Mouse (Mus musculus) hindbrain, embryonic 14.5 days (tissue): ENCODE data around the gene Ccni. TPM values are rescaled to one million over a fixed set of nuclear protein-coding genes. Genes with fewer than 3 reads are reported as not detected.

Source experiments
- ATAC-seq: fragments of 200-750 bp; cut with Nextera tagmentation; 2 replicates; pipeline ENCODE4 v1.8.0; 2017; ENCODE audit warnings: moderate number of reproducible peaks, mild to moderate bottlenecking, moderate TSS enrichment, moderate library complexity; ENCODE audit not compliant: low FRiP score
- DNase-seq: peaks from one replicate; pipeline ENCODE4 v3.0.0-alpha.2; 2015; ENCODE audit warnings: low spot score
- H3K27ac ChIP-seq: fragments of 300-500 bp; sonication (generic); 2 replicates; pipeline ENCODE4 v1.5.1; 2014; ENCODE audit warnings: mild to moderate bottlenecking, moderate library complexity
- H3K27me3 ChIP-seq: fragments of 300-500 bp; sonication (generic); 2 replicates; pipeline ENCODE4 v1.6.1; 2014; ENCODE audit warnings: mild to moderate bottlenecking, low read length, mixed read lengths; ENCODE audit not compliant: control insufficient read depth, insufficient read depth
- H3K36me3 ChIP-seq: fragments of 300-500 bp; sonication (generic); replicated peaks from 2 replicates; pipeline ENCODE4 v1.6.1; 2014; ENCODE audit not compliant: control insufficient read depth, insufficient read depth
- H3K4me1 ChIP-seq: fragments of 300-500 bp; sonication (generic); replicated peaks from 2 replicates; pipeline ENCODE4 v1.6.1; 2014; ENCODE audit warnings: antibody characterized with exemption, low read length, mixed read lengths; ENCODE audit not compliant: control insufficient read depth, insufficient read depth
- H3K4me2 ChIP-seq: fragments of 300-500 bp; sonication (generic); replicated peaks from 2 replicates; pipeline ENCODE4 v1.6.1; 2014; ENCODE audit warnings: mild to moderate bottlenecking, moderate library complexity
- H3K4me3 ChIP-seq: fragments of 300-500 bp; sonication (generic); replicated peaks from 2 replicates; pipeline ENCODE4 v1.5.1; 2014; ENCODE audit warnings: mild to moderate bottlenecking, low read length
- H3K9ac ChIP-seq: fragments of 300-500 bp; sonication (generic); 2 replicates; pipeline ENCODE4 v1.6.1; 2014
- H3K9me3 ChIP-seq: fragments of 300-500 bp; sonication (generic); 2 replicates; pipeline ENCODE4 v1.6.1; 2016; ENCODE audit warnings: low read length; ENCODE audit not compliant: control insufficient read depth
- WGBS: fragments of 180-500 bp; shearing (Covaris S2); extraction: QIAGEN DNeasy Blood & Tissue Kit; methylation state at CpG from one replicate; pipeline ENCODE4 v1.1.7; 2014; 5-methylcytosine and 5-hydroxymethylcytosine counted together
- polyA plus RNA-seq: library from polyadenylated mRNA; unstranded; fragments of >200 nt; fragmentation: Nextera tagmentation; extraction: Ambion mirVana; gene quantifications from 2 replicates; pipeline ENCODE4 v1.2.1, GENCODE M21; 2014

Gene Ccni
- polyA plus RNA-seq, 1 experiment from 2014 or later, result 173 TPM

DNA sequence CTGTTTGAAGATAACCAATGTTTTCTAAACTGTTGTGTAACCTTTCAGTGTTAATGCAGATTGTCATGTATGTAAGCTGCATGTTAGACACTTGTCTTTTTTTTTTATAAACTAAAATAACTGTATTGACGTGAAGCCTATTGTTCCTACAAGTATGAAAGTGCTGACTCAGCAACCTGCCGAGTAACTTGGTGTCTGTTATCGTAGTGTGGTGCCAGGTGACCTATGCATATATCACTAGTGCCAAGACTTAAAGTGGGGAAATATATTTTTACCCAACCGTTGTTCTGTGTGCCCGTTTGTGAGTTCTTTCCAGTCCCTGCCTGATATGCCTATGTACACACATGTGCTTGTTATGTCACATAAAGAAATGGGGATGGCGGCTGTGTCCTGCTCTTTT lies 31.6 kb downstream of the Ccni start:
- no peaks in the 10 kb centered on the region for H3K27me3 ChIP-seq
- H3K4me2 ChIP-seq, result no peak overlapping the region
- WGBS, result 89% methylated on average over 6 of the region's 6 CpGs
- no peaks in the 10 kb centered on the region for H3K4me1 ChIP-seq
- H3K9ac ChIP-seq, result no peak overlapping the region
- DNase-seq, result no peak
- H3K9me3 ChIP-seq, result no peaks in the 10 kb centered on the region
- no peak overlapping the region for H3K4me3 ChIP-seq
- no peak for ATAC-seq
- H3K27ac ChIP-seq, result no peak overlapping the region
- peaks cover 68% of the 10 kb centered on the region for H3K36me3 ChIP-seq

DNA sequence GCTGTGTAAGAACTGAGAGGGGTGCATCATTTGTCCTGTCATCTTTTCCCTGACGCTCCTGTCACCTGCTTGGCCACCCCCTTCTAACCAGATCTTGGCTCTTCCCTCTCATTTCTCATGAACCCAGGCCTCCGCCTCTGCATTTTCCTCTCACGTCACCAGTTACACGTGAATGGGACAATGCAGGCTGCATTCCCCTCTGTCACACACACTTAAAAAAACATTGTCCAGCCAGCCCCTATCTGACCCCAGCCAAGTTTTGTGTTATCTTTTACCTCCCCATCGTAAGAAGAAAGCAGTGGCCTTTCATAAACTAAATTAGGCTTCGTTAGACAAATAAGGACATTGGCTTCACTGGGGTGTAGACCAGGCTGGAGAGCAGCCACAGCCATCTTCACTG lies 33.8 kb downstream of the Ccni start:
- Histone ChIP-seq H3K4me2 (no peak overlapping the region), H3K36me3 (peaks cover 65% of the 10 kb centered on the region), H3K9me3 (no peaks in the 10 kb centered on the region), H3K9ac (no peak overlapping the region), H3K27me3 (no peaks in the 10 kb centered on the region), H3K27ac (no peak overlapping the region), H3K4me1 (no peaks in the 10 kb centered on the region), H3K4me3 (no peak overlapping the region)
- DNase-seq (no peak), ATAC-seq (no peak)
- 81% methylated on average over 6 of the region's 6 CpGs for WGBS

- DNase-seq (no peak), ATAC-seq (no peak)
- no peak overlapping the region for H3K4me2 ChIP-seq
- no peaks in the 10 kb centered on the region for H3K4me1 ChIP-seq
- no peak overlapping the region for H3K4me3 ChIP-seq
- no peaks in the 10 kb centered on the region for H3K9me3 ChIP-seq
- no peak overlapping the region for H3K9ac ChIP-seq
- peaks cover 65% of the 10 kb centered on the region for H3K36me3 ChIP-seq
- no peak overlapping the region for H3K27ac ChIP-seq
- WGBS, result 96% methylated on average over 15 of the region's 15 CpGs
- H3K27me3 ChIP-seq, result no peaks in the 10 kb centered on the region
Observed at GRCm38 (mm10) chr5:93171420-93171819, 34.9 kb downstream of the Ccni start.

DNA sequence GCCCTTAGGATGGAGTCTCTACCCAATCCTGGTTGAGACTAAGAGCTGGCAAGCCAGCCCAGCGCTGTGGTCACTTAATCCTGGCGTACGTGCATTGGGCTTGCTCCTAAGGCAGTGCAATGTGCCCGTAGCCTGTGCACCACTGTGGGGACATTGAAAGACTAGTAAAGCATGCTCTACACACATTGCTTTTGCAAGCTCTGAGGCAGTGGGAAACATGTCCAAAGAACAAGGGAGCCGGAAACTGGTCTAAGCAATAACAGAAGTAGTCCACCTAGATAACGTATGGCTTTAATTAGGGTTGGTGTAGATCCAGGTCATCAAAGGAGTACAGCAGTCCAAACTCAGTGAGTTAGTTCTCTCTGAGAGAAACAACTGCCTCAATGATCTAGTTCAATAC lies 37.6 kb downstream of the Ccni start:
- 96% methylated on average over 6 of the region's 6 CpGs for WGBS
- ATAC-seq, result no peak
- Histone ChIP-seq H3K9ac (no peak overlapping the region), H3K4me2 (no peak overlapping the region), H3K27ac (no peak overlapping the region), H3K36me3 (peaks cover 70% of the 10 kb centered on the region), H3K4me1 (no peaks in the 10 kb centered on the region), H3K9me3 (no peaks in the 10 kb centered on the region), H3K4me3 (no peak overlapping the region), H3K27me3 (no peaks in the 10 kb centered on the region)
- DNase-seq, result no peak

DNA sequence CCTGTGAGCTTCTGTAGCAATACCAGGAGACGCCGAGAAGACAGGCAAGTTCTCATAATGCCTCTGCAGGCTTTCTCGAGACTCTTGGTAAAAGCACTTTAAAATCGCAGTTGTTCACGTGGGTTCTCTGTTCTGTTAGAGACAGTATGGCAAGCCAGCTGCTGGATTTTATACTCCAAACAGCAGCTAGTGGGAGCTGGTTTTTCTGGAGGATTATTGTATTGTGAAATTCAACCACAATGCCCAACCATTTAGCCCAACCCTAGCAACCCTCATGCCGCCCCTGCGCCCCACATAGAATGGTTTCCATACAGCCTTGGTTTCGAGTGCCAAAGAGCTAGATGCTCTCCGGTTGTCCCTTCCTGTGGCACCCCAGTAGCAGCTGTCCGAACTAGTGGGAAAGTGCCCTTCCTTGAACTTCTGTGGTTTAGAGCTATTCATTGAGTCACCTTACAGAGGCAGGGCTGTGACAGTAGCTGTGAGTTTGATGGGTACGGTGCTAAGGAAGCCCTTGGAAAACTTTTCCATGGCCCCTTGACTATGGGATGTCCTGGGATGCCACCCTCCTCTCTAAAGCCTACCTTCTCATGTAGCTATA lies 38.3 kb downstream of the Ccni start:
- H3K36me3 ChIP-seq, result peaks cover 65% of the 10 kb centered on the region
- DNase-seq (no peak), ATAC-seq (no peak)
- H3K4me2 ChIP-seq, result no peak overlapping the region
- no peak overlapping the region for H3K4me3 ChIP-seq
- H3K9me3 ChIP-seq, result no peaks in the 10 kb centered on the region
- no peaks in the 10 kb centered on the region for H3K4me1 ChIP-seq
- WGBS, result 91% methylated on average over 11 of the region's 11 CpGs
- no peak overlapping the region for H3K9ac ChIP-seq
- no peak overlapping the region for H3K27ac ChIP-seq
- no peaks in the 10 kb centered on the region for H3K27me3 ChIP-seq

DNA sequence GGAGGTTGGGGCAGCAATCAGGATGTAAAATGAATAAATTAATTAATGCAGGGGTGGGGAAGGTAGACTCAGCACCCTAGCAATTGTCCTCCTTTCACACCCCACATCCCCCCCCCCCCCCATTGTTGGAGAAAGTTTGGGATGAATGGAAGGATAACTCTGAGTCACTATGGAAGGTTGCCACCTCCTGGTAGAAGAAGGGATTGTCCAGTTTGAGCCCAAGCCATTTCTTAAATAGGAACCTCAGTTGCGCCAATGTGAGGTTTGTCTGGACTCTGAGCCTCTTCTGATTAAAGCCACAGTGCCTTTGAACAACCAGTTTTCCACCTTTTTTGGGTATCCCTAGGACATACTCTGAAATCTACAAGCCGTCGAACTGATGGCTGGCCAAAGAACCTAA lies 42.8 kb downstream of the Ccni start:
- H3K36me3 ChIP-seq, result peaks cover 65% of the 10 kb centered on the region

GRCm38 (mm10) chr5:93154401-93154800 lies 51.9 kb downstream of the Ccni start:
- Histone ChIP-seq H3K36me3 (peaks cover 37% of the 10 kb centered on the region), H3K4me2 (no peak overlapping the region), H3K9me3 (no peaks in the 10 kb centered on the region), H3K4me1 (0 out of 2 replicates have a peak, but pooled peaks cover 2% of the 10 kb centered on the region), H3K27me3 (no peaks in the 10 kb centered on the region), H3K4me3 (no peak overlapping the region), H3K27ac (no peak overlapping the region), H3K9ac (no peak overlapping the region)
- no peak for ATAC-seq
- no peak for DNase-seq
- WGBS, result 86% methylated on average over 11 of the region's 11 CpGs

More for the DNA sequence above, 42.8 kb downstream of the Ccni start:
- DNase-seq, result peak; percentile 76
- 80% methylated on average over 3 of the region's 3 CpGs for WGBS
- Histone ChIP-seq H3K27me3 (no peaks in the 10 kb centered on the region), H3K9ac (no peak overlapping the region), H3K4me1 (no peaks in the 10 kb centered on the region), H3K9me3 (no peaks in the 10 kb centered on the region), H3K4me3 (no peak overlapping the region), H3K4me2 (no peak overlapping the region), H3K27ac (no peak overlapping the region)
- no peak for ATAC-seq

DNA sequence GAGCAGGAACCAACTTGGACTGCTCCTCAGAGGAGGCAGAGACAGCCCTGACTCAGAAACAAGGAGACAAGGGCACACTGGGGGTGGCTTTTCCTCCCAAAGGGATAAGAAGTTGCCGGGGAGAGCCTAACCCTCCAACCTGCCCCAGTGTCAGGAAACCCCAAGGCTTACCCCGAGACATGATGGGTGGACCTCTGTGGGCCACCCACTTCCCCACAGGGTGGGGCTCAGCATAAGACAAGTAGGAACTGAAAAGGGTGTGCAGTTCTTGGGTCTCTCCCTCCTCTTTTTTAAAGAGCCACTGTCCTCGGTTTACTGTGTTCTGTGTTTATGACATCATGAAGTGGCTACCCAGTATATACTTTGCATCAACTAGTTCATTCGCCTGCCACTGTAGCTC lies 53.8 kb downstream of the Ccni start:
- Histone ChIP-seq H3K4me3 (no peak overlapping the region), H3K4me2 (no peak overlapping the region), H3K27ac (no peak overlapping the region), H3K27me3 (no peaks in the 10 kb centered on the region), H3K4me1 (0 out of 2 replicates have a peak, but pooled peaks cover 2% of the 10 kb centered on the region), H3K9ac (no peak overlapping the region), H3K36me3 (peaks cover 39% of the 10 kb centered on the region), H3K9me3 (no peaks in the 10 kb centered on the region)
- 91% methylated on average over 4 of the region's 4 CpGs for WGBS
- DNase-seq (no peak), ATAC-seq (no peak)

- H3K4me1 ChIP-seq, result 0 out of 2 replicates have a peak, but pooled peaks cover 2% of the 10 kb centered on the region
- H3K27ac ChIP-seq, result no peak overlapping the region
- H3K4me2 ChIP-seq, result no peak overlapping the region
- H3K9ac ChIP-seq, result no peak overlapping the region
- ATAC-seq, result no peak
- peaks cover 34% of the 10 kb centered on the region for H3K36me3 ChIP-seq
- DNase-seq, result no peak
- no peaks in the 10 kb centered on the region for H3K27me3 ChIP-seq
- no peaks in the 10 kb centered on the region for H3K9me3 ChIP-seq
- WGBS, result 78% methylated on average over 6 of the region's 6 CpGs
- no peak overlapping the region for H3K4me3 ChIP-seq
Observed at GRCm38 (mm10) chr5:93151985-93152384, 54.3 kb downstream of the Ccni start.
